ENCODE assay signal across 8 mouse cellular contexts in genomic region chr3:37311897-37312369, GRCm38 (mm10). TPM values are rescaled to one million over a fixed set of nuclear protein-coding genes. Genes with fewer than 3 reads are reported as not detected.
DNase-seq lines count a peak whose midpoint lies in the region; ATAC-seq and TF ChIP-seq lines count a peak whose summit lies in the region.

No protein-coding gene starts in this region.

- H3K36me3 ChIP-seq in megakaryocyte, embryonic 14.5 days (replicated peaks; ENCODE audit: low read length): peaks cover 10% of the 10 kb centered on the region

- peak overlapping the region; percentile 86 for H3K4me3 ChIP-seq in layer of hippocampus, adult 2 months
- peak overlapping the region; percentile 61 for H3K4me3 ChIP-seq in brown adipose tissue, adult 24 weeks (ENCODE audit: insufficient read depth, low read depth, low read length)
- peak overlapping the region; percentile 96 for H3K4me3 ChIP-seq in megakaryocyte, embryonic 14.5 days (replicated peaks)

- DNase-seq in layer of hippocampus, adult 2 months (ENCODE audit: low spot score in 2 of 2): no peak
- no peak for DNase-seq in layer of hippocampus, postnatal 36 days
- no peak for DNase-seq in adrenal gland, postnatal 25 days
- DNase-seq in thymus, postnatal 10 days (ENCODE audit: low spot score in 2 of 2): no peak
- no peak for DNase-seq in ovary, postnatal 10 days (ENCODE audit: low spot score)

- H3K27ac ChIP-seq in layer of hippocampus, adult 2 months: peak overlapping the region; percentile 96
- H3K27ac ChIP-seq in brown adipose tissue, adult 24 weeks (replicated peaks; ENCODE audit: low read depth, low read length): no peak overlapping the region

- H3K9me3 ChIP-seq in megakaryocyte, embryonic 14.5 days: no peaks in the 10 kb centered on the region

- 0 out of 2 replicates have a peak, but pooled peaks cover 3% of the 10 kb centered on the region for H3K4me1 ChIP-seq in brown adipose tissue, adult 24 weeks (ENCODE audit: control insufficient read depth, insufficient read depth, insufficient read length, low read length)
- peaks cover 28% of the 10 kb centered on the region for H3K4me1 ChIP-seq in megakaryocyte, embryonic 14.5 days

- ATAC-seq in hematopoietic stem cell, adult 5-6 weeks (replicated peaks in 1 of 2; ENCODE audit: insufficient read depth in 1 of 2, low FRiP score in 2 of 2, low TSS enrichment in 1 of 2, low read depth in 1 of 2, poor library complexity in 2 of 2, severe bottlenecking in 2 of 2): peak; percentile 38 to 39

- H3K27me3 ChIP-seq in megakaryocyte, embryonic 14.5 days (replicated peaks): no peaks in the 10 kb centered on the region

- no peak for TF ChIP-seq CTCF in layer of hippocampus, adult 2 months (conservative IDR thresholded peaks at IDR 0.05)

RNA-seq across cellular contexts. Expression of gene Bbs12, which starts 0.4 kb away (rescaled TPM):
- 1 to 10 TPM; 6.6 to 6.8 TPM for total RNA-seq in layer of hippocampus, adult 2 months (2021)
- 1 to 10 TPM; 5.8 to 7.5 TPM for total RNA-seq in layer of hippocampus, postnatal 36 days (2021)
- polyA plus RNA-seq in brown adipose tissue, adult 24 weeks (2012; ENCODE audit: insufficient read depth, insufficient read length, missing spikeins): 1.3 and 1.6 TPM in 2 replicates
- 8.4 and 8.9 TPM in 2 replicates for total RNA-seq in hematopoietic stem cell, adult 5-6 weeks (2017)
- not detected in 2 replicates for polyA plus RNA-seq in megakaryocyte, embryonic 14.5 days (2012; ENCODE audit: insufficient read depth, low replicate concordance)
- 6.9 and 8.1 TPM in 2 replicates for total RNA-seq in adrenal gland, postnatal 25 days (2021)

RNA-seq across cellular contexts. Expression of gene Cetn4, which starts 0.6 kb away (rescaled TPM):
- 10 to 100 TPM; 10.9 to 11.1 TPM for total RNA-seq in layer of hippocampus, adult 2 months (2021)
- 10 to 100 TPM in 1 of 2 experiments, 1 to 10 TPM in 1; 8.9 to 10.5 TPM for total RNA-seq in layer of hippocampus, postnatal 36 days (2021)
- polyA plus RNA-seq in brown adipose tissue, adult 24 weeks (2012; ENCODE audit: insufficient read depth, insufficient read length, missing spikeins): 3.0 and 4.3 TPM in 2 replicates
- total RNA-seq in hematopoietic stem cell, adult 5-6 weeks (2017): 5.9 and 6.7 TPM in 2 replicates
- polyA plus RNA-seq in megakaryocyte, embryonic 14.5 days (2012; ENCODE audit: insufficient read depth, low replicate concordance): 7.8 TPM in 1 of 2 replicates, not detected in the other
- total RNA-seq in adrenal gland, postnatal 25 days (2021): 2.7 and 3.7 TPM in 2 replicates

RNA-seq across cellular contexts. Expression of gene Fgf2, which starts 36.2 kb away (rescaled TPM):
- total RNA-seq in layer of hippocampus, adult 2 months (2021): 10 to 100 TPM in 1 of 2 experiments, 1 to 10 TPM in 1; 7.7 to 10.0 TPM
- total RNA-seq in layer of hippocampus, postnatal 36 days (2021): 1 to 10 TPM; 7.3 to 8.5 TPM
- polyA plus RNA-seq in brown adipose tissue, adult 24 weeks (2012; ENCODE audit: insufficient read depth, insufficient read length, missing spikeins): 3.4 and 9.9 TPM in 2 replicates
- total RNA-seq in hematopoietic stem cell, adult 5-6 weeks (2017): under 0.01 and 0.38 TPM in 2 replicates
- polyA plus RNA-seq in megakaryocyte, embryonic 14.5 days (2012; ENCODE audit: insufficient read depth, low replicate concordance): not detected in 2 replicates
- total RNA-seq in adrenal gland, postnatal 25 days (2021): 1.4 and 2.5 TPM in 2 replicates
